Mouse (Mus musculus) embryo, embryonic 9.5 days (tissue): ENCODE results near the gene Tpst2.

ENCODE experiments used
- DNase-seq: peaks from one replicate; pipeline ENCODE4 v3.0.0-alpha.2; 2017; ENCODE audit errors: extremely low spot score

Tpst2 gene

DNA sequence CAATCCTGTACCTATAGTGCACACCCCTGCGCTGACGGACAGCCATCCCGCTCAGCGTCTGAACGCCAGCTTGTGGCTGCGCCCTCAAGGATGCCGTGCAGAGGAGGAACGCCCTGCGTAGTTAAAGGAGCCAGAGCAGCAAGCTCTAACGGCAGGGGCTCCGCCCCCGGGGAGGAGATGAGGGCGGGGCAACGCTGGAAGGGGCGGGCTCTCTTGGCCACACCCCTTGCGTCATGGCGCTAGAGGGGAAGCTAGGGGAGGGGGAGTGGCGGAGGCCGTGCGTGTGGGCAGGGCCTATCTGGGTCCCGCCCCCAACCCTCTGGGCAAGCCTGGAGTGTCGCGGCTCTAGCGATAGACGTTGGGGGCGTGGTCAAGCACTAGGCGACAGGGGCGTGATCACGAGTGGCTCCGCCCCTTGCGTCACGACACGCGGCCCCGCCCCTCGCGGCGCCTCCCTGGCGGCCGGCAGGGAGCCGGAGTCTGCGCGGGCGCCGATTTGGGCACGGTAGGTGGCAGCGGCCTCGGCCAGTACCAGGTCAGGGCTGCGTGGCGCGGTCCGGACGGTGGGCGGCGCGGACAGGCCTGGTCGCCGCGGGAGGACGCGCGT is at the start of gene Tpst2:
Gene Tpst2, plus strand, starts transcription at position 425 of the 607 bp plus-strand sequence.
- DNase-seq: peak; percentile 100

DNA sequence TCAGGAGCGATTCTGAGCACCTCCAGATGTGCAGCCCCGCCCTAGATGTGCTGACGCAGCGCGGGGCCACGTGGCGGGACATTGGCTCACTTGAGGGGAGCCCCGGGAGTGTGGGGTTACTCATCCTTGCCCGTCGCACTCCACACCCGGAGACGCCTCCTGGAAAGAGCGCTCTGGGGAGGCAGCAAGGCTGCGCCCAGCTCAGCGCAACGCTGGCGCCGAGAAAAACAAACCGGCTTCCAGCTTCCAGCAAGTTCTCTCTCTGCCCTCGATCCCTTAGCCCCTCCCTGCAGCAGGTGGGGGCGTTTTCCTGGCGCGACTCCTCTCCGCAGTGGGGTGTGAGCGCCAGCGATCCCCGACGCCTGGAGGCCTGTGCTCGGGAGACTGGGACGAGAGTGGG is 49.1 kb upstream of the Tpst2 start:
- no peak for DNase-seq

DNA sequence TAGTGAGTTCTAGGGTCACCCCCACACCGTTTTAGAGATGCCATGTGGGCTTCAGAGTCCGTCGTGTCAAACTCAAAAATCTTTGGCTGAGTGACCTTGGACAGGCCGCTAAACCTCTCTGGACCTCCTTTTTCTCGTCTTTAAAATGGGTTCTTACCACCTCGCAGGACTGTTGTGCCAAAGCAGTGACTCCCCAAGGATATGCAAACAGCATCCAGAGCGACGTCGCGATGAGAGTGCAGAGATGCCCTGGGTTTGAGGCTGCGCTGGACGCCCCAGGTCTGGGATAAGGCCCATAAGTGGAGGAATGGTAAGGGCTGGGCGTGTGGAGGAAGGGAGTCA is 48.6 kb upstream of the Tpst2 start:
- no peak for DNase-seq

DNA sequence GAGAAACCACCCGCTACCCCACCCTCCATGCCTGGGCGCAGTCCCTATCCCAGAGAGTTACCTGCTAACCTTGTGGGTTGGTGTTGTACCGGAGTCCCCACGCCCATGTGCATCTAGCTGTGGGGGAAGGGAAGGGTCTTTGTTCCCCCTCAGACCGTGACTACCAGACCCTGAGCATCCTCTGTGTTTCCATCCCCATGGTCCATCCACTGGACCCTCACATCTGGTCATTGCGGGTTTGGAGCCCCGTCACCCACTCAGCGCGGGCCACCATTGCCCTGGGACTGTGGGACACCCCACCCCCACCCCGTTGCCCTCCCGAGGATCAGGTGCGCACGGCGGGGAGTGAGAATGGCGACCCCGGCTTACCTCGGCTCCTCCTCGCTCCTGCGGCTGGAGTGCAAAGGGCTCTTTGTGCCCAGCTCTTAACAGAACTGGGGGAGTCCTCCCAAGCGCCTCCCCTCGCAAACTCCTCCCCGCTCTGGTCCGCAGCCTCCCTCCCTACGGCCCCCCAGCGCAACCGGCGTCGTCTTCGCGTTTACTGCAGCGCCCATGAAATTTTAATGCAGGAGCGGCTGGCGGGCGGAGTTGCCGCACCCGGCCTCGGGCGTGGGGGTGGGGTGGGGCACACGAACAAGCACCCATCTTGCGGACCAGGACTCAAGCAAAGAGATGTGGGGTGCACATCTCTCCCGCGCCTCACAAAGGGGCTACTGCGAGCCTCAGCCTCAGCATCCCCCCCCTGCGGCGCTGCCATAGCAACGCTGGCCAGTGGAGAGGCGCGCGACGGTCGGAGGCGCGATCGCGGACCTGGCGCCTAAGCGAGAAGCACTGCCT is 48.0 kb upstream of the Tpst2 start:
- DNase-seq: peak; percentile 68

DNA sequence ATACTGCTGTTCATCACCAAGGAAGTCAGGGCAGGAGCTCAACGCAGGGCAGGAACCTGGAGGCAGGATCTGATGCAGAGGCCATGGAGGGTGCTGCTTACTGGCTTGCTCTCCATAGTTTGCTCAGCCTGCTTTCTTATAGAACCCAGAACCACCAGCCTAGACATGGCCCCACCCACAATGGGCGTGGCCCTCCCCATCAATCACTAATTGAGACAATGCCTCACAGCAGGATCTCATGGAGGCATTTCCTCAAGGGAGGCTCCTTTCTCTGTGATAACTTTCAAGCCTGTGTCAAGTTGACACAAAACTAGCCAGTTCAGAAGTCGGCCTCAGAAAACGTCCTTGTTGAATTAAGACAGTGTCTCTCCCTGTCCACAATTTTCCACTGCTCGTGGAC is 40.7 kb upstream of the Tpst2 start:
- no peak for DNase-seq

DNA sequence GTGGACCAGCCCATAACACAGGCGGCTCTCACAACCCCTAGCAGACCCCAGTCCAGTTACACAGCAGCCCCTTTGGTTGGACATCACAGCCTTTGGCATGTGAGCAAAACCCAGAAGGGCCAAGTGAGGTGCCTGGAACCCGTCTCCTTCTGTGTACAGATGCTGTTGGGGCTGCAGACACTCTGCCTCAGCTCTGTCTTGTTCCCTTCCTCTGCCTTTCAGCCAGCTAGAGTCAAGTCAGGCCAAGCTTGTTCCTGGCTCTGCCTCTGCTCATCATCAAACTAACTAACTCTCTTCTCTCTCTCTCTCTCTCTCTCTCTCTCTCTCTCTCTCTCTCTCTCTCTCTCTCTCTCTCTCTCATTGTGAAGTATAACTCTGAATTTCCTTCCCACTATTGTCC is 39.9 kb upstream of the Tpst2 start:
- no peak for DNase-seq

DNA sequence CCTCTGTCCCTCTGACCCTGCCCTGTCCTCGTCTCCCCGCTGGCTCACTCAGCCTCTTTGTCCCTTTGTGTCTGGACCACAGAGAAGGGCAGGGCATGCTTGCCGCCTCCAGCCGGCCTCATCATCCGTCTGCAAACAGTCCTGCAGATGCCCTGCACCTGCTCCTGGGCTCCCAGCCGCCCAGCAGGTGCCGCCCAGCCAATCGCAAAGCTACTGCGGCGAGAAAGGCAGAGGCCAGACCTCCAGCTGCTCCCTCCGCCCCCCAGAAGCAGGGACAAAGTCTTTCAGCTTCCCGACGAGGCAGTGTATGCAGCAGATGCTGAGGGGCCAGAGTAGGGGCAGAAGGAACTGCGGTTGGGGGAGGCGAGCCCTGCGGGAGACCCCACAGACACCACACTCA is 39.1 kb upstream of the Tpst2 start:
- peak; percentile 77 for DNase-seq

DNA sequence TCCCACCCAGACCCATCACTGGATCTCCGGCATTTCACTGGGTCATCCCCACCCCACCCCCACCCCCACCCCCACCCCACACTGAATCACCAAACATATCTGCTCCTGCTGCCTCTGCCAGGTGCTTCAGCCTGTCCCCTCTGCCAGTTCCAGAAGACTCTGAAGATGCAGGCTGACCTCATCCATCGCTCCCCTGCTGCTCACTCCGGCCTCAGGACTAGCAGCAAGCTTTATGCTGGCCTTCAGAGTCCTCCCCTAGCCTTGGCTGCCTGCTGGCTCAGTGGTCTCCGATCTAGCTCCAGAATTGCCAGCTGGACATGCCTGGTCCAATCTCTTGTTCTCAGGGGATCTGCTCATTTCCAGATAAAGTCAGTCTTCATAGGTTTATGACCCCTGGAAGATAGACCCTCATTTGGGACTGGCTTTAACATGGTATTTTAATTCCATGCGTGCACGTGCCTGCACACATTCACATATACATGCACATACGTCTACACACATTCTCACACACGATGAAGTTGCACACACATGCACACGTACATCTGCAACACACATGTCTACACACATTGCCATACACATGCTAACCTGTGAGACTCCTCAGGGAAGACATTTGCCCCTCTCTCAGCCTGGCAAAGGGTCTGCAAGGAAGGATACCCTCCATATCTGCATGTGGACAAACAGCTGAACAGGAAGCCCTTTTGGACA is 38.5 kb upstream of the Tpst2 start:
- DNase-seq: no peak

DNA sequence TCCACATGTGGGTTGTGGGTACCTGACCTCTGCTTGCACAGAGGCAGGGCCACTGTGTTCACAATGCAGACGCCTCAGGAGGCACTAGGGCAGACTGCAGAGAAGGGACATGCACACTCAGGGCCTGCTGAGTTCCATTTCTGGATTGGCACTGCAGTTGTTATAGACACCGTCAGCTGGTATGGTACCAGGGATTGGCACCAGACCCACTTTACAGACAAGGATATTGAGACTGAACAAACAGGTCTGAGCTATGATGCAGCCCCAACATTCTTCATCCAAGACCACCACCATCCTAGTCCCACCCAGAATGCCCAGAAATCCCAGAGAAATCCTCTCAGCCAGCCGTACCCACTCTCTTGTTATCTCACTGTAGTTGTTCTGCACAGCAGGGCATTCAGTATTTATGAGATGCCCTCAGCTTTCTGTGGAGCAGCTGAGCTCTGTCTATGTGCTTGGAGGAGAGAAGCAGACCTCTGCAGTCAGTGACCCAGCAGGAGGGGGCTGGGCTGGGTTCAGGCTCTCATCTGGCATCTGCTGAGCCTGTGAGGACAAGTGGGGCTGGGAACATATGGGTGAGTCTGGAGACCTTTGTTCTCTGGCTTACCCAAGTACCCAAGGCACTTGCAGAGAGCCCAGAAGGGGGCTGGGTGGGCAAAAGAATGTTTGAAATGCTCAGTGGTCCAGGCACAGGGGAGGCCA is 37.6 kb upstream of the Tpst2 start:
- no peak for DNase-seq

DNA sequence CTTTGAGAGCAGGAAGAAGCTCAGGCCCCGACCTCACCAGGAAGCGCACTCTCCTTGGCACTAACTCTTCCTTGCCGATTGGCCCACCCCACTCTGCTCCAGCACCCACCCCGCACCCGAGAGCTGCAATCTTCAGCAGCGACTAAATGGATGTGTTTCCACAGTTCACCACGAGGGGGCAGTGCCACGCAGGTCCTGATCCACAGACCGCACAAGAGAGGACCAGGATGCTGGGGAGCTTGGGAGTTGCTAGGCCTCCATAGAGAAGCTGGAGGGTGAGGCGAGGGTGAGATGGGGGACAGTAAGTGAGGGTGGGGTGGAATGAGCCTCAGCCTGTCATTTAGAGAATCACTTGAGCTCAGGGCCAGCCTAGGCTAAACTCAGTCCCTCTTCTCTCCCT is 35.7 kb upstream of the Tpst2 start:
- peak; percentile 89 for DNase-seq

DNA sequence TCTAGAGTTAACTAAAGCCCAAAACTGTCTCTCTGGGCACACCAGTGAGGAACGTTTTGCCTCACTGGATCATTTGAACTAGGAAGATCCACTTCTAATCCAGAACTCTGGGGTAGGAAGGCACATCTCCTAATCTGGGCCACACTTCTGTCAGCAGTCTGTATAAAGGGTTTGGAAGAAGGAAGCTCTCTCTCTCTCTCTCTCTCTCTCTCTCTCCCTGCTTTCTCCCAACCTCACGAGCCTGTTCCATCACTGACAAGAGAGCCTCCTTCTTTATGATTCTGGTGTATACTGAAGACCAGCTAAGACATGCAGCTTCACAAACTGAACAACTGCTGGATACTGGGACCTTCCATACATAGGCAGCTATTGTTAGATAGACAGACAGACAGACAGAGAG is 34.6 kb upstream of the Tpst2 start:
- no peak for DNase-seq

DNA sequence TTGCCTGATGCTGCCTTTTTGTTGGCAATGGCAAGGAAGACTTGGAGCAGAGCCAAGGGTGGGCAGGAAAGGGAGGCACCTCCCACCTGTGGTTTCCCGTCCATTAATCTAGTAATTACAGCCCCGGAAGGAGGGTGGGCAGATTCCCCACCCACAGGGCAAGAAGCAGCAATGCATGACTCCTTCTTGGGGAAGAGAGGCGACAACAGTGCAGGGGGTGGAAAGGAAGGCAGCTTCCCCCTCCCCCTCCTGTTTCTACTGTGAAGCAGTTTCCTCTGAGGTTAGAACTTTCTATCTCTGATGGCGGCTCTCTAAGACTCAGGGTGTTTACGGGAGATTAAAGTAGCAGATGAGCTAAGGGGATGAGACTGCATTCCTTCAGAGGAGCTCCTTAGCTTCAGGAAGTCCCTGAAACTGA is 34.1 kb upstream of the Tpst2 start:
- DNase-seq: no peak

DNA sequence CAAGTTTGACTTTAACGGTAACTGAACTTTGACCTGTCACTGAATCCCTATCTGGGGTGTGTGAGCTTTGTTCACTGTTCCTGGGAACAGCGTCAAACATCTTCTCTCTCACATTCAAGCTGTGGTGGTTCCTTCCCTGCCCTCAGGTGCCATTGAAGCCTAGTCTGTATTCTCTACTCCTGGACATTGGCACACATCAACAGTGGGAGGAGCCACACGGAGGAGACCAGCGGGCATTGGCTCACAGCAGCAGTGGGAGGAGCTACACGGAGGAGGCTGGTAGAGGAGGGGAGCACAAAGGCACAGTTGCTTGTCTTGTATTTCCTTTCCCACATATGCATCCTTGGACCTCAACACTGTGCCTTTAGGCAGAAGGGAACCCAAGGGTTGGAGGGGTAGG is 33.5 kb upstream of the Tpst2 start:
- no peak for DNase-seq

DNA sequence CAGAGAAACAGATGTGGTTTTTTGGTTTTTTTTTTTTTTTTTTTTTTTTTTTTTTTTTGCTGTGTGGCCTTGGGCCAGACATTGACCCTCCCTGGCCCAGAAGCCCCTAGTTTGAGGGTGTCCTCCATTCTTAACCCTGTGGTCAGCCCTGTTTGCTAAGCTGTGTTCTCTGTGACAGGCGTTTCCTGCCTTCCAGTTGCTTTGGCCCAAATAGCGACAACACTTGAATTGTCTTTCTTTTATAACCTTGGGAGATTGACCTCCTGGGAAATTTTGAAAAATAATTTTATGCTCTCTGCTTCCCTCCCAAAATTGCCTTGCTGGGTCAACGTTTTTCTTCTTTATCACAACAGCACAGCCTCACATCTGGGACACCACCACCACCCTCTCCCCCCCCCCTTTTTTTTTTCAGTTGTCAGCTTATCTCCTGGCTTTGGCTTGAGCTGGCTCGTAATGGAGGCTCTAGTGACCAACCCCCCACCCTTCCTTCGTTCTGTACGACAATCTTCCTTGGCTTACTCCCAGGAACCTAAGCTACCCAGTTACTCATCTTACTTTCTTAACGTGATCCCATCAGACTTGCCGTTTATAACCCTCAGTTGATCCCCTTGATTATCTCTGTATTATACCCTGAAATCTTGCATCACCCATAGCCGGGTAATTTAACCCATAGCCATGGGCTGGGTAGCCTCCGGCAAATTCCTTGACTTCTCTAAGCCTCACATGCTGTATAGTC is 32.8 kb upstream of the Tpst2 start:
- DNase-seq: no peak

DNA sequence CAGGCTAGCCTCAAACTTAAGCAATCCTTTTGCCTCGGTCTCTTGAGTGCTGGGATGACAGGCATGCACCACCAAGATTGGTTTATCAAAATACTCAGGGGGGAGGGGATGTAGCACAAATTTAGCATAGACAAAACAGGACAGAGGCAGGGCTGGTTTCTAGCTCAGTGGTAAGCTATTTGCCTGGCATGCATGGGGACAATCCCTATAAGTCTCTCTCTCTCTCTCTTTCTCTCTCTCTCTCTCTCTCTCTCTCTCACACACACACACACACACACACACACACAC is 32.3 kb upstream of the Tpst2 start:
- no peak for DNase-seq

DNA sequence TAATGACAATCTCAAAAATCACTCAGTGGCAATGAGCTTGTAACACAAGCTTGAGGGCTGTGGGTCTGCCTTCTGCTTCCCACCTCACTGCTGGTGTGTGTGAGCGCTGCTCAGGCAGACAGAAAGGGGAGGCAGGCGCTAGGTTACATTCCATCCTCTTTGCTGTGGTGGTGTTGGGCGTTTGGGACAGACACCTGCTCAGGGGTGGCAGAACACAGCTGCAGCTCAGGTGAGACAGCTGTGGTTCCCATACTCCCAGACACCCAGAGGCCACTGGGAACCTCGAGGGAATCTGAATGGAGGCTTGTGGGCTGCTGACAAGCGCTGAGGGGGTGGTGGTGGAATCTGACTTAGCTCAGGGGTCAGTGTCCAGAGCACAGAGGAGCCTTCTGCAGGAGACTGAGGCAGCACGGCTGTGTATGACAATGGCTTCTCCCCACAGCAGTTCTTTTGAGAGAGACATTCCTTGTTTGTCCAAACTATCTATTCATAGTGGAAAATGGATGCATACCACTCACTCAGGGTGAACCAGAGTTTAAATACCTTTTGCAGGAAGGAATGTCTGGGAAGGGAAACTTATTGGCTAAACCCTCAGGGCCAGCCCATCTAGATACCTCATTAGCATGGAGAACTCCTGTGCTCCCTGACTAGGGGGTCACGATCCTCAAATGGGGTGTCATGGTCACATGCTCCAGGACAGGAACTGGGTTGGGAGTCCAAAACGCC is 31.4 kb upstream of the Tpst2 start:
- DNase-seq: no peak

DNA sequence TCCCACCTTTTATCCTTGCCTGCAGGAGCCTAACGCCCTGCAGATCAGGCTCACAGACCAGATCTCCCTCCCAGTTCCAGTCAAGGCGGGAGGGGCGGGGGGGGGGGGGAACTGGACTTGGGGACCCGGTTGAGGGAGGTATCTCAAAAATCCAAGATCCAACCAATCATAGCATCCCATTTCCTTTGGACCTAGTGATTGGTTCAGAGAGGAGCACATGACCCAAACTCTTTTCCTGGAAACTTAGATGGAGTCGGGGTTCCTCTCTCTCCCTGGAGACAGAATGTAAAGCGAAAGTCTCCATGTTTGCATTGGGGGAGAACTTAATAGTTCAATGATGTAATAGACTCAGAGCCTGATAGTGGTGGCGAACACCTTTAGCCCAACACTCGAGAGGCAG is 29.1 kb upstream of the Tpst2 start:
- no peak for DNase-seq

DNA sequence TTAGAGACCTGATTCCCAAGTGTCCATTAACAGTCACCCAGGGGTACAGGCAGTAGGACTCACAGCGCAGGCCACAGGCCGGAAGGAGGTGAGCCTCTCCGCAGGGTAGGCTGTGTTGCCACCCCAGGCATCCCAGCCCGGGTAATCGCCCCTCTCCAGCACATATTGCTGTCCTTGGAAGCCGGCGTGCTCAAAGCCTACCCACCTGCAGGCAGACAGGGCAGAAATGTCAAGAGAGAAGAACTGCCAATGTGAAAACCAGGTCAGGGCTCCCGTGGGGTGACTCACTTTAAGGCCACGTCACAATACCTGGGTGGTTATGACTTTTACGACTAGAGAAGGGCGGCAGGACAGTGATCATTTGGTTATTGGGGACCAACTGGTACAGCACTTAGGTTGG is 27.4 kb upstream of the Tpst2 start:
- no peak for DNase-seq

DNA sequence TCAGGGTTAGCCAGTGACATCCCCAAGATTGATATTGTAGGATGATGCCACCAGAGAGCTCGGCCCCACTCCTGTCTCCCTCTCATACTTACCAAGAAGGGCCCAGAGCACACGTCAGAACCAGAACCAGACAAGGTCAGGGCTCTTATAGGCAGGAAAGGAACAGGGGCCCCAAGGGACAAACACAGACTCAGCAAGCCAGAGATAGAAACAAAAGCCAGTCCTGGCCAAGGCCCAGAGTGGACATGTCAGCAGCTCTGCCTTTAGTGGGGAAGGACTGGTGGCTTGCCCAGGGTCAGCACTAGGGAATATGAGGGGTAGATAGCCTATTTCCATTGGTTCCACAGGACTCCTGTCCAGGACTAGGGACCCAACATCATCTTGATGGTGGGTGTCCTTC is 24.1 kb upstream of the Tpst2 start, which contains the start of gene Cryba4:
Gene Cryba4, minus strand, starts transcription at position 119 of the 400 bp plus-strand sequence.
- DNase-seq: no peak

DNA sequence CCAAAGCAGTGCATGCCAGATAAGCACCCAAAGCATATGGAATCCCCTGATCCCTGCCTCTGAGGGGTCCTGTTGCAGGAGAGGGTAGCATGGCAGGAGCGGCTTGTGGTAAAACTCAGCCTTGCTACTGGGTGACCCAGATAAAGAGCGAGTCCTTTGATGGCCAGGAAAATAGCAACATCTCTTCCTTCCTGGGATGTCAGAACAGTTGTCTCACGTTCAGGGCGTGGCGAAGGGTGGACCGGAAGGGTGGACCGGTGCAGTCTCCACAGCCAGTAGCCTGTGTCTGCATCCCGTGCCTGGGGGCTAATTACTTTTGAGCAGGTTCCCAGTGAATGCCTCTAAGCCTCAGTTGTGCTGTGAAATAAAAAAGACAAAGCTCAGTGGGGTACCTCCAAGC is 23.3 kb upstream of the Tpst2 start:
- no peak for DNase-seq

DNA sequence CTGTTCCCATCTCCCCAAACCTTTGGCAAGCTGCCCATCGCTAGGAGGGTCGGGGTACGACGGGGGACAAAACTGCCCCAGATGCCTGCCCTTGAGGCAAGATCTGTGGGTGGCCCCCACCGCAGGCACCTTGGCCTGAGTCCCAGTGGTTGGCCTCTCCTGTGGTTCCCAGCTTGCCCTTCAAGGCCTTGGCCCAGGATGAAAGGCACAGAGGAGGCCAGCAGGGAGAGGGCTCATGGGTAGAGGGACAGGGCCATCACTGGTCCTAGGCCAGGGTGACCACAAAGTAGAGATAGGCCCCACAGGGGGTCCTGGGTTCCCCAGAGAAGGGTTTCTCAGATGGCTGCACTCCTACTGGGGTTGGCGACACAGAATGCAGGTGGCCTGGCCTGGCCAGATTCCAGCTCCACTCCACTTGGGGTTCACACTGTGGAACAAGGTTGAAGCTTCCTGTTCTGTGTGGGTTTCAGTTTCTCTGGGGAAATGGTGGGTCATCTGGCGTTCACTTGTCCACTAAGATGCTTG is 22.1 kb upstream of the Tpst2 start:
- DNase-seq: no peak
